Mouse (Mus musculus): ENCODE data around the gene Ccl3. TPM values are rescaled to one million over a fixed set of nuclear protein-coding genes. Genes with fewer than 3 reads are reported as not detected.

The Ccl3 gene
- polyA plus RNA-seq, 1 experiment from 2014 or later = 0.34 TPM

- Histone ChIP-seq H3K4me2 (ENCODE audit: low read depth, low read length) (no peak overlapping the region), H3K9me3 (replicated peaks; ENCODE audit: control insufficient read depth, low read length) (no peaks in the 10 kb centered on the region), H3K36me3 (ENCODE audit: control insufficient read depth, insufficient read depth) (no peaks in the 10 kb centered on the region), H3K4me3 (ENCODE audit: low read depth, low read length) (no peak overlapping the region), H3K27ac (ENCODE audit: low read length) (no peak overlapping the region), H3K9ac (ENCODE audit: low read depth, low read length) (no peak overlapping the region), H3K4me1 (ENCODE audit: control insufficient read depth, low read depth, low read length) (no peaks in the 10 kb centered on the region), H3K27me3 (ENCODE audit: control insufficient read depth, insufficient read depth, low read depth, low read length) (no peaks in the 10 kb centered on the region)
- ATAC-seq (ENCODE audit: low read depth) = no peak
- 60% methylated on average over 8 of the region's 8 CpGs for WGBS (ENCODE audit: insufficient replicate concordance)
Observed at GRCm38 (mm10) chr11:83654606-83655005, 5.5 kb upstream of the Ccl3 start.

GRCm38 (mm10) chr11:83646356-83647149 is 2.6 kb downstream of the Ccl3 start:
- H3K9me3 ChIP-seq (replicated peaks; ENCODE audit: control insufficient read depth, low read length) = no peaks in the 10 kb centered on the region
- WGBS (ENCODE audit: insufficient replicate concordance) = 79% methylated on average over 6 of the region's 6 CpGs
- no peak overlapping the region for H3K27ac ChIP-seq (ENCODE audit: low read length)
- H3K9ac ChIP-seq (ENCODE audit: low read depth, low read length) = no peak overlapping the region
- no peaks in the 10 kb centered on the region for H3K4me1 ChIP-seq (ENCODE audit: control insufficient read depth, low read depth, low read length)
- H3K4me3 ChIP-seq (ENCODE audit: low read depth, low read length) = no peak overlapping the region
- ATAC-seq (ENCODE audit: low read depth) = no peak
- H3K4me2 ChIP-seq (ENCODE audit: low read depth, low read length) = no peak overlapping the region
- no peaks in the 10 kb centered on the region for H3K36me3 ChIP-seq (ENCODE audit: control insufficient read depth, insufficient read depth)
- no peaks in the 10 kb centered on the region for H3K27me3 ChIP-seq (ENCODE audit: control insufficient read depth, insufficient read depth, low read depth, low read length)

DNA sequence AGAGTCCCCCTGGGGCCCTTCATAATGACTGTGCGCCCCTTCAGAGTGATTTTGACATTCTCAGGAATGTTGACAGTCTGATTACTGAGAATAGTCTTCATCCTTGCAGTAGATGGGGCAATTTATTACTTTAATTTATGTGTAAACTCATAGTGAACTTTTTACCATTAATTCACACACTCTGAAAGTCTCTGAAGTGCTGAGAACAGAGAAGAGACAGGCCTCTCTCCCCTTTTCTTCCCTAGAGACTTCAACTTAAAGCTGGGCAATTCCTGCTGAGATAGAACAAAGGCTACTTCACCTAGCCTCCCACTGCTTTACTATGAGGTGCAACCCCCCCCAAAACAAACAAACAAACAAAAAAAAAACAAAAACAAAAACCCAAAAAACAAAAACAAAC is 3.6 kb downstream of the Ccl3 start, which contains the start of gene Rpl9-ps1:
TSS of gene Rpl9-ps1 (minus strand) at position 101 of the 400 bp plus-strand sequence.
- no peak within 1 kb of the TSS for H3K9ac ChIP-seq (ENCODE audit: low read depth, low read length)
- no peaks in the 10 kb centered on the region for H3K9me3 ChIP-seq (replicated peaks; ENCODE audit: control insufficient read depth, low read length)
- no peak within 1 kb of the TSS for H3K4me2 ChIP-seq (ENCODE audit: low read depth, low read length)
- no peak within 1 kb of the TSS for H3K27ac ChIP-seq (ENCODE audit: low read length)
- ATAC-seq (ENCODE audit: low read depth) = no peak
- no peak within 1 kb of the TSS for H3K4me3 ChIP-seq (ENCODE audit: low read depth, low read length)
- no peaks in the 10 kb centered on the region for H3K4me1 ChIP-seq (ENCODE audit: control insufficient read depth, low read depth, low read length)
- WGBS (ENCODE audit: insufficient replicate concordance) = 47% methylated on average over 1 of the region's 1 CpGs
- H3K27me3 ChIP-seq (ENCODE audit: control insufficient read depth, insufficient read depth, low read depth, low read length) = no peaks in the 10 kb centered on the region
- H3K36me3 ChIP-seq (ENCODE audit: control insufficient read depth, insufficient read depth) = no peaks in the 10 kb centered on the region

DNA sequence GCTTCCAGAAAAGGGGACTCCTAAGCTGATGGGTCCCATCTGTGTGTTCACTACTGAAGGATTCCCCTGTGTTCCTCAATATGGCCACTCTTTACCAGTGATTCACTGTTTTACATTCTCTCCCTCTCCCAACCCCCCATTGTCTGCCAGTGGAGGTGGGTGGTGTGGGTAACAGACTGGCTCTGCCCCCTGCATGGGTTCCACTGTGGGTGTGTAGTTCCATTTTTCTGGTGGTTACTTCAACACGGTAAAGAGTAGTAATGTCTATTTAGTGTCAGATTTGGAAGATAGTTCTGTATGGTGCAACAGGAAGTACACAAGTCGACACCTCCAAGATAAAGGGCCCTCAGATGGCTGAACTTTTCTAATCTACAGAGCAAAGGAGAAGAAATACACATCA is 7.9 kb downstream of the Ccl3 start:
- Histone ChIP-seq H3K4me2 (ENCODE audit: low read depth, low read length) (no peak overlapping the region), H3K9ac (ENCODE audit: low read depth, low read length) (no peak overlapping the region), H3K36me3 (ENCODE audit: control insufficient read depth, insufficient read depth) (no peaks in the 10 kb centered on the region), H3K9me3 (replicated peaks; ENCODE audit: control insufficient read depth, low read length) (no peaks in the 10 kb centered on the region), H3K4me1 (ENCODE audit: control insufficient read depth, low read depth, low read length) (no peaks in the 10 kb centered on the region), H3K4me3 (ENCODE audit: low read depth, low read length) (no peak overlapping the region), H3K27ac (ENCODE audit: low read length) (no peak overlapping the region), H3K27me3 (ENCODE audit: control insufficient read depth, insufficient read depth, low read depth, low read length) (no peaks in the 10 kb centered on the region)
- ATAC-seq (ENCODE audit: low read depth) = no peak
- WGBS (ENCODE audit: insufficient replicate concordance) = 11% methylated on average over 2 of the region's 2 CpGs

DNA sequence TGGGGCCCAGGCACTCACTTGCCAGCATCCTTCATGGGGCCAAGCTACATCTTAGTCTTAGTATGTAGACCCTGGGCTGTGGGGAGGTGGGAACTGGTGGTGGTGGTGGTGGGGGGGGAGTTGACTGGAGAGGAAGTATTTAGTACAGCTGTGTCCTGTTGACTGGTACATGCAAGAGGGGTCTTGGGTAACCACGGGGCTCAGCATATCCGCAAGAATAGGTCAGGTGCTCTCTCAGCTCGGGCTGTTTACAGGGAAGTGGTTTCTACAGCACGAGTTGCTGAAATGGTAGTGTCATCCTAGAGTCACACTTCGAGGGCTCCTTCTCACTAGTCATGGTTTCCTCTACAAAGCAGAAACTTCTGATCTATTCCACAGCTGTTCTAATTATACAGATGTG is 9.0 kb downstream of the Ccl3 start:
- no peaks in the 10 kb centered on the region for H3K27me3 ChIP-seq (ENCODE audit: control insufficient read depth, insufficient read depth, low read depth, low read length)
- no peaks in the 10 kb centered on the region for H3K9me3 ChIP-seq (replicated peaks; ENCODE audit: control insufficient read depth, low read length)
- peak; percentile 62 for ATAC-seq (ENCODE audit: low read depth)
- 23% methylated on average over 5 of the region's 5 CpGs for WGBS (ENCODE audit: insufficient replicate concordance)
- H3K9ac ChIP-seq (ENCODE audit: low read depth, low read length) = no peak overlapping the region
- no peak overlapping the region for H3K4me3 ChIP-seq (ENCODE audit: low read depth, low read length)
- H3K4me1 ChIP-seq (ENCODE audit: control insufficient read depth, low read depth, low read length) = no peaks in the 10 kb centered on the region
- H3K27ac ChIP-seq (ENCODE audit: low read length) = peak overlapping the region; percentile 54
- H3K36me3 ChIP-seq (ENCODE audit: control insufficient read depth, insufficient read depth) = no peaks in the 10 kb centered on the region
- no peak overlapping the region for H3K4me2 ChIP-seq (ENCODE audit: low read depth, low read length)

- Histone ChIP-seq H3K4me2 (ENCODE audit: low read depth, low read length) (no peak overlapping the region), H3K27ac (ENCODE audit: low read length) (peak overlapping the region; percentile 54), H3K36me3 (ENCODE audit: control insufficient read depth, insufficient read depth) (no peaks in the 10 kb centered on the region), H3K27me3 (ENCODE audit: control insufficient read depth, insufficient read depth, low read depth, low read length) (no peaks in the 10 kb centered on the region), H3K4me3 (ENCODE audit: low read depth, low read length) (no peak overlapping the region), H3K9ac (ENCODE audit: low read depth, low read length) (no peak overlapping the region), H3K4me1 (ENCODE audit: control insufficient read depth, low read depth, low read length) (no peaks in the 10 kb centered on the region), H3K9me3 (replicated peaks; ENCODE audit: control insufficient read depth, low read length) (no peaks in the 10 kb centered on the region)
- no peak for ATAC-seq (ENCODE audit: low read depth)
- 22% methylated on average over 3 of the region's 3 CpGs for WGBS (ENCODE audit: insufficient replicate concordance)
Observed at GRCm38 (mm10) chr11:83639533-83639932, 9.6 kb downstream of the Ccl3 start.

- Histone ChIP-seq H3K4me3 (ENCODE audit: low read depth, low read length) (no peak overlapping the region), H3K4me1 (ENCODE audit: control insufficient read depth, low read depth, low read length) (no peaks in the 10 kb centered on the region), H3K27me3 (ENCODE audit: control insufficient read depth, insufficient read depth, low read depth, low read length) (no peaks in the 10 kb centered on the region), H3K4me2 (ENCODE audit: low read depth, low read length) (no peak overlapping the region), H3K27ac (ENCODE audit: low read length) (no peak overlapping the region; the same call in 1 of the 2 replicates), H3K9me3 (replicated peaks; ENCODE audit: control insufficient read depth, low read length) (no peaks in the 10 kb centered on the region), H3K9ac (ENCODE audit: low read depth, low read length) (no peak overlapping the region), H3K36me3 (ENCODE audit: control insufficient read depth, insufficient read depth) (no peaks in the 10 kb centered on the region)
- ATAC-seq (ENCODE audit: low read depth) = no peak
- 22% methylated on average over 2 of the region's 2 CpGs for WGBS (ENCODE audit: insufficient replicate concordance)
Observed at GRCm38 (mm10) chr11:83638934-83639333, 10.2 kb downstream of the Ccl3 start.

DNA sequence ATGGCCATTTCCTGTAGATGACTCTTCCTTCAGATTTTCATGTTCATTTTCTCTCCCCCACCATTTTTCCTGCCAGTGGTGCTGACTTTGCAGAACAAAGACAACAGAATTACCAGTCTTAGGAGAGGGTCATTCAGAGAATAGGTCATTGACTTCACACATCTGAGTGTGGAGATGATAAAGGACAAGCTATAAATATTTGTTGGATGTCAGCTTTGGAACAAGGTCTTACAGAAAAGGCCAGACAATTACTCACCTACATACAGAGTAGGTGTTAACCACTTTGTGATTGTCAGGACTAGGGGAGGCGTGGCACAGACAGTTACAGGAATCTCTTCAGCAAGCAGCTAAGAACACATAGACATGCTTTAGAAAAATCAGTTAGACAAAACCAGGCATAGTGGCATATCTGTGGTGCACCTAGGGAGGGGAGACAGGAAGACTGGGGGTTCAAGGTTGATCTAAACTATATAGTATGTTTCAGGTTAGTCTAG is 12.4 kb downstream of the Ccl3 start:
- Histone ChIP-seq H3K27ac (ENCODE audit: low read length) (no peak overlapping the region), H3K9me3 (replicated peaks; ENCODE audit: control insufficient read depth, low read length) (no peaks in the 10 kb centered on the region), H3K4me3 (ENCODE audit: low read depth, low read length) (no peak overlapping the region), H3K36me3 (ENCODE audit: control insufficient read depth, insufficient read depth) (no peaks in the 10 kb centered on the region), H3K27me3 (ENCODE audit: control insufficient read depth, insufficient read depth, low read depth, low read length) (no peaks in the 10 kb centered on the region), H3K4me1 (ENCODE audit: control insufficient read depth, low read depth, low read length) (no peaks in the 10 kb centered on the region), H3K9ac (ENCODE audit: low read depth, low read length) (no peak overlapping the region), H3K4me2 (ENCODE audit: low read depth, low read length) (no peak overlapping the region)
- no peak for ATAC-seq (ENCODE audit: low read depth)
- WGBS (ENCODE audit: insufficient replicate concordance) = 51% methylated on average over 1 of the region's 1 CpGs

- H3K4me1 ChIP-seq (ENCODE audit: control insufficient read depth, low read depth, low read length) = no peaks in the 10 kb centered on the region
- 68% methylated on average over 2 of the region's 2 CpGs for WGBS (ENCODE audit: insufficient replicate concordance)
- H3K4me2 ChIP-seq (ENCODE audit: low read depth, low read length) = no peak overlapping the region
- H3K27me3 ChIP-seq (ENCODE audit: control insufficient read depth, insufficient read depth, low read depth, low read length) = no peaks in the 10 kb centered on the region
- H3K27ac ChIP-seq (ENCODE audit: low read length) = no peak overlapping the region
- H3K36me3 ChIP-seq (ENCODE audit: control insufficient read depth, insufficient read depth) = no peaks in the 10 kb centered on the region
- no peak overlapping the region for H3K9ac ChIP-seq (ENCODE audit: low read depth, low read length)
- ATAC-seq (ENCODE audit: low read depth) = no peak
- no peaks in the 10 kb centered on the region for H3K9me3 ChIP-seq (replicated peaks; ENCODE audit: control insufficient read depth, low read length)
- H3K4me3 ChIP-seq (ENCODE audit: low read depth, low read length) = no peak overlapping the region
Observed at GRCm38 (mm10) chr11:83634898-83635297, 14.3 kb downstream of the Ccl3 start.
